Mouse (Mus musculus) urinary bladder, postnatal 10 days (tissue): ENCODE results near the gene Olfr788.

ENCODE experiments used
- DNase-seq: peaks from one replicate; pipeline ENCODE4 v3.0.0; 2022; ENCODE audit warnings: low spot score

The Olfr788 gene

GRCm38 (mm10) chr10:129470698-129471097 is at the start of gene Olfr788:
Gene Olfr788 (plus strand): TSS chr10:129470998.
- DNase-seq: no peak

- no peak for DNase-seq
These were observed 43.8 kb upstream of the Olfr788 start, which contains the start of gene Olfr786 for GRCm38 (mm10) chr10:129427006-129427405. Gene Olfr786 (plus strand): TSS chr10:129427306.

GRCm38 (mm10) chr10:129461562-129461961 is 9.2 kb upstream of the Olfr788 start, which contains the start of gene Olfr787:
Gene Olfr787 (plus strand): TSS chr10:129461862.
- DNase-seq: no peak

- DNase-seq: no peak
These were observed 2.5 kb downstream of the Olfr788 start for GRCm38 (mm10) chr10:129473256-129473655.

- no peak for DNase-seq
These were observed 2.9 kb downstream of the Olfr788 start for GRCm38 (mm10) chr10:129473723-129474122.

- DNase-seq: no peak
These were observed 13.7 kb downstream of the Olfr788 start, which contains the start of gene Olfr789 for GRCm38 (mm10) chr10:129484452-129484851. Gene Olfr789 (plus strand): TSS chr10:129484752.

GRCm38 (mm10) chr10:129490101-129490500 is 19.3 kb downstream of the Olfr788 start:
- no peak for DNase-seq

GRCm38 (mm10) chr10:129498192-129498591 is 27.4 kb downstream of the Olfr788 start, which contains the start of gene Olfr790:
Gene Olfr790 (plus strand): TSS chr10:129498492.
- no peak for DNase-seq

- DNase-seq: no peak
These were observed 50.7 kb downstream of the Olfr788 start, which contains the start of gene Olfr791 for GRCm38 (mm10) chr10:129521492-129521891. Gene Olfr791 (plus strand): TSS chr10:129521792.
